Mouse (Mus musculus) forebrain, postnatal 0 days (tissue): ENCODE data around the gene Abca9. TPM values are rescaled to one million over a fixed set of nuclear protein-coding genes. Genes with fewer than 3 reads are reported as not detected.

ENCODE experiments used
- ATAC-seq: fragments of 200-750 bp; cut with Nextera tagmentation; 2 replicates; pipeline ENCODE4 v1.8.0; 2017; ENCODE audit warnings: mild to moderate bottlenecking, moderate library complexity
- DNase-seq: peaks from one replicate; pipeline ENCODE4 v3.0.0-alpha.2; 2015
- H3K27ac ChIP-seq: fragments of 300-500 bp; sonication (generic); 2 replicates; pipeline ENCODE4 v1.5.1; 2014; ENCODE audit warnings: low read depth, mild to moderate bottlenecking, antibody characterized with exemption, low read length, moderate library complexity, mixed read lengths
- H3K27me3 ChIP-seq: fragments of 300-500 bp; sonication (generic); 2 replicates; pipeline ENCODE4 v1.6.1; 2014; ENCODE audit warnings: mild to moderate bottlenecking, low read length, mixed read lengths; ENCODE audit not compliant: insufficient read depth
- H3K36me3 ChIP-seq: fragments of 300-500 bp; sonication (generic); 2 replicates; pipeline ENCODE4 v1.6.1; 2014; ENCODE audit warnings: mild to moderate bottlenecking, moderate library complexity; ENCODE audit not compliant: insufficient read depth
- H3K4me1 ChIP-seq: fragments of 300-500 bp; sonication (generic); 2 replicates; pipeline ENCODE4 v1.6.1; 2014; ENCODE audit warnings: antibody characterized with exemption; ENCODE audit not compliant: insufficient read depth
- H3K4me2 ChIP-seq: fragments of 300-500 bp; sonication (generic); 2 replicates; pipeline ENCODE4 v1.6.1; 2014; ENCODE audit warnings: low read depth, mild to moderate bottlenecking, moderate library complexity
- H3K4me3 ChIP-seq: fragments of 300-500 bp; sonication (generic); 2 replicates; pipeline ENCODE4 v1.5.1; 2014; ENCODE audit warnings: low read depth, low read length, mixed read lengths
- H3K9ac ChIP-seq: fragments of 300-500 bp; sonication (generic); 2 replicates; pipeline ENCODE4 v1.6.1; 2014; ENCODE audit warnings: mild to moderate bottlenecking
- H3K9me3 ChIP-seq: fragments of 300-500 bp; sonication (generic); 2 replicates; pipeline ENCODE4 v1.6.1; 2016; ENCODE audit warnings: low read length
- CTCF ChIP-seq: sonication (generic); IDR thresholded peaks from 2 replicates; pipeline ENCODE4 v1.5.1; 2016; ENCODE audit warnings: antibody characterized with exemption, control low read depth, low read depth
- WGBS: fragments of 180-500 bp; shearing (Covaris S2); extraction: QIAGEN DNeasy Blood & Tissue Kit; methylation state at CpG from one replicate; pipeline ENCODE4 v1.1.7; 2014; 5-methylcytosine and 5-hydroxymethylcytosine counted together
- polyA plus RNA-seq: library from polyadenylated mRNA; unstranded; fragments of >200 nt; fragmentation: Nextera tagmentation; extraction: Ambion mirVana; gene quantifications from 2 replicates; pipeline ENCODE4 v1.2.1, GENCODE M21; 2015
- total RNA-seq: library from RNA; depleted of rRNA; stranded (reverse); fragments of >200 nt; gene quantifications from 2 replicates; pipeline ENCODE4 v1.2.3, GENCODE M21; 2014; rRNA removed

Abca9 gene
- total and polyA plus RNA-seq, 2 experiments from 2014 or later: 2.4 to 10.9 TPM

DNA sequence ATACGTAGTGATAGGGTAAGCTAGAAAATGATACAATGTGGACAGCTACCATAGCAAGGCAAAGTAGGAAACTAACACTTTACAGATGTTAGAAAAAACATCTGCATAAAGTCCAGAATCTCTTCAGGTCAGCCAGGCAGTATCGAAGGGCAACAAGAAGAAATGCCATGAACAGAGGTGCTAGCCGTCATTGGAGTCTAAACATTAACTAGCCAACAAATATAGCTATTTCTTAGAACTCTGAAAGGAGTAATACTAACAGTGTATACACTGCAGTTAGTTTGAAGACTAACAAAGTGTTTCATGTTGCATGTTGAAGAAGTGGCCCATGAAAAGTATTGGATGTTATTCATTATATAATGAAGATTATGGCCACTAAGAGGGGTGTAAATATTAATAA is 95.8 kb downstream of the Abca9 start:
- 90% methylated on average over 3 of the region's 3 CpGs for WGBS
- H3K27me3 ChIP-seq: no peaks in the 10 kb centered on the region
- no peaks in the 10 kb centered on the region for H3K9me3 ChIP-seq
- no peak overlapping the region for H3K4me2 ChIP-seq
- no peaks in the 10 kb centered on the region for H3K36me3 ChIP-seq
- no peak overlapping the region for H3K4me3 ChIP-seq
- no peak overlapping the region for H3K9ac ChIP-seq
- DNase-seq (no peak), ATAC-seq (no peak)
- no peak for TF ChIP-seq CTCF
- no peak overlapping the region for H3K27ac ChIP-seq
- H3K4me1 ChIP-seq: no peaks in the 10 kb centered on the region

DNA sequence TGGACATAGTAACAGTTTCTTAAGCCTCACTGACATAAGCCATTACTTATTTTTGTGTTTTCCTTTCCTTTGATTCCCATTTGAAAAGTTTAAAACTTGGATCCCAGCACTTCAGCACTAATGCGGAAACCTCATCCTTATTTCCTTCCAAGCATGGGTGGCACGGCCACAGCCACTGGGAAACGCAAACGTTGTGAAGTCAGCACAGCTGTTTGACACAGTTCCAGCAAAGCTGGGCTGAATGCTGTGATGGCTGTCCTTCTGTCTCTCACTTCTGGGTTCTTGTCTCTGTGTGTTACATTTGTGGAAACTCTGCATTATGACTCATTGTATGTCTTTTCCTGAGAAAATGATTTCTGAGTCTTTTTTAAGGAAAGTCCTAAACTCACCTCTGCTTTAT is 107.0 kb downstream of the Abca9 start:
- H3K27ac ChIP-seq: no peak overlapping the region
- H3K4me3 ChIP-seq: no peak overlapping the region
- no peak for DNase-seq
- H3K36me3 ChIP-seq: no peaks in the 10 kb centered on the region
- 73% methylated on average over 4 of the region's 4 CpGs for WGBS
- no peaks in the 10 kb centered on the region for H3K27me3 ChIP-seq
- H3K4me2 ChIP-seq: no peak overlapping the region
- ATAC-seq: no peak
- no peaks in the 10 kb centered on the region for H3K4me1 ChIP-seq
- H3K9ac ChIP-seq: no peak overlapping the region
- no peak for TF ChIP-seq CTCF
- H3K9me3 ChIP-seq: no peaks in the 10 kb centered on the region

- Histone ChIP-seq H3K4me1 (no peaks in the 10 kb centered on the region), H3K4me3 (no peak overlapping the region), H3K27ac (no peak overlapping the region), H3K4me2 (no peak overlapping the region), H3K9me3 (no peaks in the 10 kb centered on the region), H3K9ac (no peak overlapping the region), H3K36me3 (no peaks in the 10 kb centered on the region), H3K27me3 (no peaks in the 10 kb centered on the region)
- ATAC-seq (no peak), DNase-seq (no peak)
- WGBS: 65% methylated on average over 2 of the region's 2 CpGs
- TF ChIP-seq CTCF: no peak
These were observed 107.9 kb downstream of the Abca9 start for GRCm38 (mm10) chr11:110060127-110060526.

GRCm38 (mm10) chr11:110053681-110054080 is 114.3 kb downstream of the Abca9 start:
- 75% methylated on average over 3 of the region's 3 CpGs for WGBS
- Histone ChIP-seq H3K4me2 (no peak overlapping the region), H3K4me1 (no peaks in the 10 kb centered on the region), H3K9ac (no peak overlapping the region), H3K4me3 (no peak overlapping the region), H3K27me3 (no peaks in the 10 kb centered on the region), H3K27ac (no peak overlapping the region), H3K36me3 (no peaks in the 10 kb centered on the region), H3K9me3 (no peaks in the 10 kb centered on the region)
- no peak for DNase-seq
- no peak for TF ChIP-seq CTCF
- no peak for ATAC-seq

Other genes with a start within 250 kb of the Abca9 start
- gene Abca8b, start 172.4 kb downstream of the Abca9 start, total RNA-seq: 3.1 and 5.0 TPM in 2 replicates
- 0.45 and 0.88 TPM in 2 replicates for gene Abca8b, start 172.4 kb downstream of the Abca9 start, polyA plus RNA-seq
- gene Abca8a, start 72.2 kb downstream of the Abca9 start, total RNA-seq: 3.2 and 4.3 TPM in 2 replicates
- gene Abca8a, start 72.2 kb downstream of the Abca9 start, polyA plus RNA-seq: 1.0 and 1.9 TPM in 2 replicates
- 0.85 and 2.0 TPM in 2 replicates for gene Abca6, start 83.6 kb upstream of the Abca9 start, total RNA-seq
- gene Abca6, start 83.6 kb upstream of the Abca9 start, polyA plus RNA-seq: 0.39 and 0.91 TPM in 2 replicates
- gene Abca5, start 169.5 kb upstream of the Abca9 start, total RNA-seq: 17.2 and 23.9 TPM in 2 replicates
- gene Abca5, start 169.5 kb upstream of the Abca9 start, polyA plus RNA-seq: 7.3 and 8.3 TPM in 2 replicates
- 25.5 and 25.9 TPM in 2 replicates for gene Map2k6, start 230.9 kb upstream of the Abca9 start, total RNA-seq
- 19.2 and 21.3 TPM in 2 replicates for gene Map2k6, start 230.9 kb upstream of the Abca9 start, polyA plus RNA-seq